Mouse (Mus musculus): ENCODE measurements around the gene Cys1.
"Not testable (repeated sequence)": the region's sequence is repeated elsewhere in the genome, so short reads cannot be mapped to it uniquely, and the experiment has no call there.

DNA sequence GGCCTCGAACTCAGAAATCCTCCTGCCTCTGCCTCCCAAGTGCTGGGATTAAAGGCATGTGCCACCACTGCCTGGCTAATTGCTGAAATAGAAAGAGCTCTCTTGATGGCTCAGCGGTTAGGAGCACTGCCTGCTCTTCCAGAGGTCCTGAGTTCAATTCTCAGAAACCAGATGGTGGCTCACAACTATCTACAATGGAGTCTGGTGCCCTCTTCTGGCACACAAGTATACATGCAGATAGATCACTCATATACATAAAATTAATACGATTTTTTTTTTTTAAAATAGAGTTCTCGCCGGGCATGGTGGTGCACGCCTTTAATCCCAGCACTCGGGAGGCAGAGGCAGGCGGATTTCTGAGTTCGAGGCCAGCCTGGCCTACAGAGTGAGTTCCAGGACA, 20.0 kb upstream of the Cys1 start:
- not testable (repeated sequence) for TF ChIP-seq POLR2A (IDR thresholded peaks at IDR 0.05; ENCODE audit: control insufficient read depth, extremely low read depth, insufficient read depth, low read length, poor library complexity); CTCF (IDR thresholded peaks at IDR 0.05; ENCODE audit: borderline replicate concordance, control insufficient read depth, extremely low read depth, insufficient read depth, low read length, poor library complexity)

Measured in thymus, adult 2 months (tissue).